Mouse (Mus musculus): ENCODE measurements at regions not wholly inside any gene's neighbourhood (a gene's known extent, or its start where the extent isn't known, plus 50 kb on each side); places are given as distances from the start of the nearest gene placed in this dataset.

DNA sequence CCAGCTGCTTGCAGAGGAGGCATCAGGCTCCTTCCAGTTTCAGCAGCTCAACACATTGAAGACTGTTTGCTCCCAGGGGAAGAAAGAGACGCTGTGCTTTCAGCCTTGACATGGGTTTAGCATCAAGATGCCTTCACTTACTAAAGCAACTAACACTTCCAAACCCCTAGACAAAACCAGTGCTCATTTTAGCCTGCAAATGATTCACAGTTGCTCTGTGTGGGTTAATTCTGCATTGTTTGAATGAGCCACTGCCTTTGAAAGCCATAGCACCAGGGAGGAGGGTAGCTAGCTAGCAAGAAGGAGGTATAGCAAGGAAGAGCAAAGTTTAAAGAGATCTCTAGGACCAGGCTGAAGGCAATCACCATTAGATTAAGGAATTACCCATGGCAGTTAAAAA is 186.1 kb upstream of the Hs6st1 start:
- TF ChIP-seq CTCF (IDR thresholded peaks at IDR 0.05 in 2 of 3, conservative IDR thresholded peaks at IDR 0.05 in 1 of 3; ENCODE audit: control insufficient read depth in 1 of 3, insufficient read depth in 1 of 3, low read depth in 2 of 3, low read length in 3 of 3, poor library complexity in 1 of 3, severe bottlenecking in 1 of 3) = no peak
- no peak for TF ChIP-seq POLR2AphosphoS2 (IDR thresholded peaks at IDR 0.05; ENCODE audit: low read length)
- no peak for TF ChIP-seq POLR2A (IDR thresholded peaks at IDR 0.05; ENCODE audit: control insufficient read depth in 1 of 2, insufficient read depth in 1 of 2, low read depth in 1 of 2, low read length in 2 of 2, poor library complexity in 1 of 2)
- TF ChIP-seq GATA1 (IDR thresholded peaks at IDR 0.05; ENCODE audit: low read depth, low read length) = no peak
- no peak for TF ChIP-seq TAL1 (IDR thresholded peaks at IDR 0.05; ENCODE audit: low read length)
- TF ChIP-seq RCOR1 (IDR thresholded peaks at IDR 0.05; ENCODE audit: low read depth, low read length) = no peak
- no peak for TF ChIP-seq CHD1 (IDR thresholded peaks at IDR 0.05; ENCODE audit: low read depth, low read length)
